Mouse (Mus musculus): ENCODE data around the gene Phf20. TPM values are rescaled to one million over a fixed set of nuclear protein-coding genes. Genes with fewer than 3 reads are reported as not detected.
A peak's percentile ranks its signal among the peaks of the same experiment; 100 is the strongest.
"Not testable (repeated sequence)": the region's sequence is repeated elsewhere in the genome, so short reads cannot be mapped to it uniquely, and the experiment has no call there.

Phf20 gene
- polyA plus RNA-seq, 1 experiment from 2014 or later = 75.5 TPM

- no peak overlapping the region for H3K4me3 ChIP-seq
- peaks cover 68% of the 10 kb centered on the region for H3K36me3 ChIP-seq
- H3K27me3 ChIP-seq (ENCODE audit: low read depth, poor library complexity, severe bottlenecking) = no peaks in the 10 kb centered on the region
- no peak for DNase-seq (ENCODE audit: low spot score)
- H3K4me1 ChIP-seq = no peaks in the 10 kb centered on the region
- H3K9me3 ChIP-seq (replicated peaks) = no peaks in the 10 kb centered on the region
- no peak overlapping the region for H3K27ac ChIP-seq
Measured at GRCm38 (mm10) chr2:156222100-156222499, 25.8 kb downstream of the Phf20 start.

GRCm38 (mm10) chr2:156224043-156224442 is 27.8 kb downstream of the Phf20 start:
- no peaks in the 10 kb centered on the region for H3K9me3 ChIP-seq (replicated peaks)
- no peaks in the 10 kb centered on the region for H3K27me3 ChIP-seq (ENCODE audit: low read depth, poor library complexity, severe bottlenecking)
- peaks cover 80% of the 10 kb centered on the region for H3K36me3 ChIP-seq
- no peak for DNase-seq (ENCODE audit: low spot score)
- 95% methylated on average over 5 of the region's 5 CpGs for WGBS
- no peaks in the 10 kb centered on the region for H3K4me1 ChIP-seq
- no peak overlapping the region for H3K27ac ChIP-seq
- no peak overlapping the region for H3K4me3 ChIP-seq

DNA sequence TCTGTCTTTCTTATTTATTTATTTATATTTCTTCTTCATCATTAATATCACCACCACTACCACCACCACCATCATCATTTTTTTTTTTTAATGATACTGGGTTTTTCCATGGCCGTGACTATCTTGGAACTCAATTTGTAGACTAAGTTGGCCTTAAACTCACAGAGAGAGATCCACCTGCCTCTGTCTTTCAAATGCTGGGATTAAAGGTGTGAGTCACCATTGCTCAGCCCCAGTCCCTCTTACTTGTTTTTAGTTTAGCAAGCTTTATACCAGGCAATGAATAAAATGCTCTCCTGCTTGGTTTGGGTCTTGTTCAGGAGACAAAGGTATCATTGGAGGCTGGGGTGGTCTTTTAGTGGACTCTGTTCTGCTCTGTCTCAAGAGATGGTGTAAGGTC is 31.4 kb downstream of the Phf20 start:
- WGBS = 89% methylated on average over 1 of the region's 1 CpGs
- DNase-seq (ENCODE audit: low spot score) = no peak

GRCm38 (mm10) chr2:156229171-156229570 is 32.9 kb downstream of the Phf20 start:
- DNase-seq (ENCODE audit: low spot score) = no peak
- WGBS = 95% methylated on average over 1 of the region's 1 CpGs
- peaks cover 11% of the 10 kb centered on the region for H3K4me1 ChIP-seq
- peaks cover 89% of the 10 kb centered on the region for H3K36me3 ChIP-seq
- no peaks in the 10 kb centered on the region for H3K9me3 ChIP-seq (replicated peaks)
- H3K27ac ChIP-seq = no peak overlapping the region
- no peaks in the 10 kb centered on the region for H3K27me3 ChIP-seq (ENCODE audit: low read depth, poor library complexity, severe bottlenecking)
- no peak overlapping the region for H3K4me3 ChIP-seq

More for the DNA sequence above, 31.4 kb downstream of the Phf20 start:
- no peaks in the 10 kb centered on the region for H3K4me1 ChIP-seq
- no peaks in the 10 kb centered on the region for H3K9me3 ChIP-seq (replicated peaks)
- H3K36me3 ChIP-seq = peaks cover 94% of the 10 kb centered on the region
- no peak overlapping the region for H3K27ac ChIP-seq
- no peak overlapping the region for H3K4me3 ChIP-seq
- H3K27me3 ChIP-seq (ENCODE audit: low read depth, poor library complexity, severe bottlenecking) = no peaks in the 10 kb centered on the region

- no peak overlapping the region for H3K27ac ChIP-seq
- no peaks in the 10 kb centered on the region for H3K9me3 ChIP-seq (replicated peaks)
- peaks cover 17% of the 10 kb centered on the region for H3K4me1 ChIP-seq
- H3K4me3 ChIP-seq = no peak overlapping the region
- H3K27me3 ChIP-seq (ENCODE audit: low read depth, poor library complexity, severe bottlenecking) = no peaks in the 10 kb centered on the region
- H3K36me3 ChIP-seq = peaks cover 87% of the 10 kb centered on the region
- DNase-seq (ENCODE audit: low spot score) = no peak
Measured at GRCm38 (mm10) chr2:156231340-156231739, 35.1 kb downstream of the Phf20 start.

DNA sequence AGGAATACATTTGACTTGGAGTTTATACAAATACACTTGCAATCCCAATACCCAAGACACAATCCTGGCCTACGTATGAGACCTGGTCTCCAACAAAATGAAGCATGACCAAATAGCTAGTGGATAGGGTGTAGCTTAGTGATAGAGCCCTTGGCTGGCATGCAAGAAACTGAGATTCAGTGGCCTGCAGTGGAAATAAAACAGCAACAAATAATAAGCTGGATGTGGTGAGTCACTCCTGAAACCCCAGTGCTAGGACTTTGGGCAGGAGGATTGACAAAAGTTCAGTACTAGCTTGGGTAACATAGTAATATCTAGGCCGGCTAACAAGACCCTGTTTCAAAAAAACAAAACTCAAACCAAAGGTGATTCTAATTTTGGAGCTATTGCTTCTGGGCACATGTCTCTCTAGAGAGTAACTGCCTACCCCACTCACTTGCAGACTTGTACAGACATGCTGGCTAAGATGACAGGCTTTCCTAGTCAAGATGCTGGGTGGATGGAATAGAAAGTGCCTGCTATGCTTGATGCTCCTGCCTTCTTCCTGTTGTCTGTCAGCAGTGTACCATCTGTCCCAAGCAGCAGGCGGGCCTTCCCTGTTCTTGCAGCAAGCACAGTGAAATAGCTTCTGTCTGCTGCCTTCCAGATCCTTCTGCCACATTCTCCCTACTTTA is 37.1 kb downstream of the Phf20 start:
- H3K27me3 ChIP-seq (ENCODE audit: low read depth, poor library complexity, severe bottlenecking) = no peaks in the 10 kb centered on the region
- DNase-seq (ENCODE audit: low spot score) = no peak
- peak overlapping the region; percentile 46; the same call in 1 of the 2 replicates for H3K27ac ChIP-seq
- WGBS = 64% methylated on average over 3 of the region's 3 CpGs
- H3K36me3 ChIP-seq = peaks cover 85% of the 10 kb centered on the region
- H3K9me3 ChIP-seq (replicated peaks) = no peaks in the 10 kb centered on the region
- peaks cover 17% of the 10 kb centered on the region for H3K4me1 ChIP-seq
- no peak overlapping the region for H3K4me3 ChIP-seq

DNA sequence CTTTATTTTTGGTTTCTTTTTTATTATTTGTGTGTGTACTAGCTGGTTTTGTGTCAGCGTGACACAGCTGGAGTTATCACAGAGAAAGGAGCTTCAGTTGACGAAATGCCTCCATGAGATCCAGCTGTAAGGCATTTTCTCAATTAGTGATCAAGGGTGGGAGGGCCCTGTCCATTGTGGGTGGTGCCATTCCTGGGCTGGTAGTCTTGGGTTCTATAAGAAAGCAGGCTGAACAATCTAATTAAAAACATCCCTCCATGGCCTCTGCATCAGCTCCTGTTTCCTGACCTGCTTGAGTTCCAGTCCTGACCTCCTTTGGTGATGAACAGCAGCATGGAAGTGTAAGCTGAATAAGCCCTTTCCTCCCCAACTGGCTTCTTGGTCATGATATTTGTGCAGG is 37.8 kb downstream of the Phf20 start:
- Histone ChIP-seq H3K4me1 (peaks cover 17% of the 10 kb centered on the region), H3K36me3 (peaks cover 81% of the 10 kb centered on the region)
- not testable (repeated sequence) for H3K27me3 ChIP-seq (ENCODE audit: low read depth, poor library complexity, severe bottlenecking); H3K27ac ChIP-seq; H3K4me3 ChIP-seq; DNase-seq (ENCODE audit: low spot score); H3K9me3 ChIP-seq (replicated peaks)
- 20% methylated on average over 2 of the region's 2 CpGs for WGBS

GRCm38 (mm10) chr2:156235847-156236246 is 39.6 kb downstream of the Phf20 start:
- WGBS = 90% methylated on average over 4 of the region's 4 CpGs
- Histone ChIP-seq H3K27me3 (ENCODE audit: low read depth, poor library complexity, severe bottlenecking) (no peaks in the 10 kb centered on the region), H3K36me3 (peaks cover 83% of the 10 kb centered on the region), H3K9me3 (replicated peaks) (no peaks in the 10 kb centered on the region), H3K4me3 (no peak overlapping the region), H3K4me1 (peaks cover 17% of the 10 kb centered on the region), H3K27ac (no peak overlapping the region)
- no peak for DNase-seq (ENCODE audit: low spot score)

- no peaks in the 10 kb centered on the region for H3K9me3 ChIP-seq (replicated peaks)
- WGBS = 95% methylated on average over 2 of the region's 2 CpGs
- H3K4me1 ChIP-seq = no peaks in the 10 kb centered on the region
- H3K4me3 ChIP-seq = no peak overlapping the region
- DNase-seq (ENCODE audit: low spot score) = no peak
- no peaks in the 10 kb centered on the region for H3K27me3 ChIP-seq (ENCODE audit: low read depth, poor library complexity, severe bottlenecking)
- H3K27ac ChIP-seq = no peak overlapping the region
- peaks cover 72% of the 10 kb centered on the region for H3K36me3 ChIP-seq
Measured at GRCm38 (mm10) chr2:156241662-156242061, 45.4 kb downstream of the Phf20 start.

DNA sequence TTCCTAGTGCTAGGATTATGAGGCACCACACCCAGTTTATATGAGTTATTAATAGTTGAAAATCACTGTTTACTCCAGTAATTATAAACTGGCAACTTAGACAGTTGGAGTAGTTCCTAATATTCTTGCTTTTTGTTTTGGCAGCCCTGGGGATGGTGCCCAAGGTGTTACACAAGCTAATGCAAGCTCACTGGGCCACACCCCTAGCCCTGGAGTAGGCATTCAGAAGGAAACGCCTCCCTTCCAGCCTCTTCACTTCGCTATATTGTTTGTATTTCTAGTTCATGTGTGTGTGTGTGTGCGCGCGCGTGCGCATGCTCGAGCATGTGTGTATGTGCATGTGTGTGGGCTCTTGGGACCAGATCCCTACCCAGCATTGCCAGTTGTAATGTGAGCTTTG is 46.7 kb downstream of the Phf20 start:
- over 99% methylated on average over 8 of the region's 8 CpGs for WGBS
- H3K4me1 ChIP-seq = no peaks in the 10 kb centered on the region
- no peak for DNase-seq (ENCODE audit: low spot score)
- no peak overlapping the region for H3K27ac ChIP-seq
- H3K9me3 ChIP-seq (replicated peaks) = no peaks in the 10 kb centered on the region
- no peaks in the 10 kb centered on the region for H3K27me3 ChIP-seq (ENCODE audit: low read depth, poor library complexity, severe bottlenecking)
- H3K4me3 ChIP-seq = no peak overlapping the region
- H3K36me3 ChIP-seq = peaks cover 75% of the 10 kb centered on the region

- no peaks in the 10 kb centered on the region for H3K27me3 ChIP-seq (ENCODE audit: low read depth, poor library complexity, severe bottlenecking)
- DNase-seq (ENCODE audit: low spot score) = no peak
- H3K4me3 ChIP-seq = no peak overlapping the region
- H3K4me1 ChIP-seq = no peaks in the 10 kb centered on the region
- H3K27ac ChIP-seq = no peak overlapping the region
- no peaks in the 10 kb centered on the region for H3K9me3 ChIP-seq (replicated peaks)
- H3K36me3 ChIP-seq = peaks cover 74% of the 10 kb centered on the region
Measured at GRCm38 (mm10) chr2:156247599-156247998, 51.3 kb downstream of the Phf20 start.

GRCm38 (mm10) chr2:156250761-156251160 is 54.5 kb downstream of the Phf20 start:
- H3K36me3 ChIP-seq = peaks cover 84% of the 10 kb centered on the region
- no peaks in the 10 kb centered on the region for H3K4me1 ChIP-seq
- H3K9me3 ChIP-seq (replicated peaks) = no peaks in the 10 kb centered on the region
- no peak overlapping the region for H3K4me3 ChIP-seq
- no peak overlapping the region for H3K27ac ChIP-seq
- no peak for DNase-seq (ENCODE audit: low spot score)
- H3K27me3 ChIP-seq (ENCODE audit: low read depth, poor library complexity, severe bottlenecking) = no peaks in the 10 kb centered on the region

DNA sequence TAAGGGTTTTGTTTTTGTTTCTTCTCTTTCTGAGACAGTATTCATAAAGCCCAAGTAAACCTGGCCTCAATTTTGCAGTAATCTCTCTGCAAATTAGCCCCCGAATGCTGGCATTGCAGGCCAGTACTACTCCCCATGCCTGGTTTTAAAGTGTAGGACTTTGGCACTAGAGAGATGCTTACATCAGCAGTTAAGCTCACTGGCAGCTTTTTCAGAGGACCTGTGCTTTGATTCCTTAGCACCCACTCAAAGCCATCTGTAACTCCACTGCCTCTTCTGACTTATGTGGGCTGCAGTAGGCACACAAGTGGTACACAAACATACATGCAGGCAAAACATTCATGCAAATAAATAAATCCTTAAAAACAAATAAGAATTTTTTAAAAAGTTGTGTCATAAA is 55.0 kb downstream of the Phf20 start:
- H3K36me3 ChIP-seq = peaks cover 85% of the 10 kb centered on the region
- H3K27ac ChIP-seq = no peak overlapping the region
- no peaks in the 10 kb centered on the region for H3K9me3 ChIP-seq (replicated peaks)
- DNase-seq (ENCODE audit: low spot score) = no peak
- no peak overlapping the region for H3K4me3 ChIP-seq
- H3K27me3 ChIP-seq (ENCODE audit: low read depth, poor library complexity, severe bottlenecking) = no peaks in the 10 kb centered on the region
- 97% methylated on average over 1 of the region's 1 CpGs for WGBS
- 0 out of 2 replicates have a peak, but pooled peaks cover 2% of the 10 kb centered on the region for H3K4me1 ChIP-seq

DNA sequence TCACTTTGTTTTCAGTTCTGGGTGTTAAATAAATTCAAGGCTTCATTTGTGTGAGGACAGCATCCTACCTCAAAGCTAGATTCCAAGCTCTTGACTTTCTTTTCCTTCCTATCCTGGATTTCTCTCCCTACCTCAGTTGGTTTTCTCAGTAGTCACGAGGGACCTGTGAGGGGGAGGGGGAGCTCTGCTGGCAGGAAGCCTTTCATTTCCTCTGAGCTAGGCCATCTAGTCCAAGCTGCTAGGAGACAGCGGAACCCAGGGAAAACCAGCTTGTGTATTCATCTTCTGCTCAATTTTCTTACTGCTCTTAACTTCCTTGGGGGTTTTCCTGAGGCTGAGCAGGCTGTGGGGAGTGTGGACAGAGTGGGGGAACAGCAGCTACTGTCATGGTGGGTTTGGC is 60.8 kb downstream of the Phf20 start:
- no peak for DNase-seq (ENCODE audit: low spot score)
- no peak overlapping the region for H3K27ac ChIP-seq

More for the DNA sequence above, 60.8 kb downstream of the Phf20 start:
- no peaks in the 10 kb centered on the region for H3K9me3 ChIP-seq (replicated peaks)
- peaks cover 13% of the 10 kb centered on the region for H3K4me1 ChIP-seq
- peaks cover 98% of the 10 kb centered on the region for H3K36me3 ChIP-seq
- H3K4me3 ChIP-seq = no peak overlapping the region
- no peaks in the 10 kb centered on the region for H3K27me3 ChIP-seq (ENCODE audit: low read depth, poor library complexity, severe bottlenecking)
- 61% methylated on average over 2 of the region's 2 CpGs for WGBS

All from limb, embryonic 10.5 days (tissue).